Mouse (Mus musculus): ENCODE results near the gene Lrrc74a.

- TF ChIP-seq EP300 (IDR thresholded peaks at IDR 0.05; ENCODE audit: low read depth) (no peak), CTCF (IDR thresholded peaks at IDR 0.05; ENCODE audit: low read depth) (no peak)
Measured at GRCm38 (mm10) chr12:86766467-86766866, 32.3 kb downstream of the Lrrc74a start.

Measured in liver, postnatal 0 days (tissue).